Mouse (Mus musculus): ENCODE results near the gene Snapc5.

The Snapc5 gene

GRCm38 (mm10) chr9:64199897-64200296 is 20.8 kb downstream of the Snapc5 start:
- no peak for DNase-seq

GRCm38 (mm10) chr9:64202331-64202730 is 23.3 kb downstream of the Snapc5 start:
- no peak for DNase-seq

GRCm38 (mm10) chr9:64202866-64203265 is 23.8 kb downstream of the Snapc5 start:
- DNase-seq: no peak

- peak; percentile 28 for DNase-seq
These were observed 28.5 kb downstream of the Snapc5 start for GRCm38 (mm10) chr9:64207509-64208084.

- DNase-seq: no peak
These were observed 35.4 kb downstream of the Snapc5 start for GRCm38 (mm10) chr9:64214452-64214851.

DNA sequence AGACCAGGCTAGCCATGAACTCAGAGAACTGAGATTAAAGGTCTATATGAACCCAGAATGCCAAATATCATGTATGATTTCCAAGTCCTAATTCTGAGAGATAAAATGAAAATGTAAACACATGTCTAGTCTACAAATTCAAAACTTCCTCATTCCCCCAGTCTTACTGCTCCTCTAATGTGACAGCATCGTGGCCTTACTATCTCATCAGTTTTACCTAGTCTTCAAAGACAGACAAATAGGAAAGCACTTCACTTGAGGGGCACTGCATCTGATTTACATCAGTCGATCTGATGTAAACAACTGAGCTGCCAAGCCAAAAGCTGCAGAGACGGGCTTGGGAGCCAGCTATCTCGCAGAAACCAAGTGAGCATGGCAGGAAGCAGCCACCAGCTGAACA is 37.0 kb downstream of the Snapc5 start:
- no peak for DNase-seq

GRCm38 (mm10) chr9:64216641-64217040 is 37.6 kb downstream of the Snapc5 start:
- no peak for DNase-seq

DNA sequence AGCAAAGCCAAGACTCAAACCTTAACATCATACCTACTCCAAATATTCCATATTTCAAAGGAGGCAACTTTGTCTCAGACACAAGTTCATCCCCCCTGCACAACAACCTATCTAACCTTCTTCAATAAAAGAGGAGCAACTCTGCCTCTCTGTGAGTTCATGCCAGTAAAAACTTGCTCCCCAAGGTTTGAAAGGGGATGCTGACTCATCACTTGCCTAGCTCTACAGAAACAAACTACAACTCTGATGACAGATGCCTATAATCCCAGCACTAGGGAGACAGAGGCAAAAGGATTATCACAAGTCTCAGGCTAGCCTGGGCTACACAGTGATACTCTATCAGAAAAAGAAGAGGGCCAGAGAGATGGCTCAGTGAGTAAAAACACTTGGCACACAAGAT is 38.8 kb downstream of the Snapc5 start:
- no peak for DNase-seq

DNA sequence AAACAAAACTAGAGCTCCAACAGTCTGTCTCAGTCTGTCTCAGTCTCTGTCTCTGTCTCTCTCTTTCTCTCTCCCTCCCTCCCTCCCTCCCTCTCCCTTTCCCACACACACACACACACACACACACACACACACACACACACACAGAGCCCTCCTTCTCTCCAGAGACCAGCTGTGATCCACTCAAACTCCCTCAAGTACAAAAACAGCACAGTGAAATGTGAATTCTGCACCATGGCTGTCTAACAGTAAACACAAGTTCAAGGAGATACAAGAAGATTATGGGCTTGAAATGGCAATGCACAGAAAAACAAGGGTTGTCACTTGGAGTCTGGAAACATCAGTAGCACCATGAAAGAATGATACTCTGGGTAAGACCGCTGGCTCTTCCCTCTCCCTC is 40.2 kb downstream of the Snapc5 start:
- no peak for DNase-seq

- DNase-seq: no peak
These were observed 40.8 kb downstream of the Snapc5 start for GRCm38 (mm10) chr9:64219772-64220420.

GRCm38 (mm10) chr9:64220603-64221002 is 41.5 kb downstream of the Snapc5 start:
- no peak for DNase-seq

GRCm38 (mm10) chr9:64221480-64221879 is 42.4 kb downstream of the Snapc5 start:
- DNase-seq: peak; percentile 55

DNA sequence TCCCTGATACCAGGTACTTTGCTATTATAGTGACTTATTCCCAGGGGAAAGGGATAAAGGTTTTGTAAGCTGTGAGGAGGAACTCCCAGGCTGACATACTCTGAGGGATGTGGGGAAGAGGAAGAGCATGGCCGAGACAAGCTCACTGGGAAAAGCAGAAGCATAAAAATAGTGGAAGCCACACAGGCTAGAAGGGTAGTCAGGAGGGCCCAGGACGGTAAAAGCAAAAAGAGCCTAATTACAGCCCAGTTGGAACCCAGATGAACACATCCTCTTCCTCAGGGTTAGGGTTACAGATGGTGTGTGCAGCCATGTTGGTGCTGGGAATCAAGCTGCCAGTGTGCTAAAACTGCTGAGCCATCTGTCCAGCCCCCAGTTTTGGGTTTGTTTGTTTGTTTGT is 43.0 kb downstream of the Snapc5 start:
- DNase-seq: no peak

GRCm38 (mm10) chr9:64225805-64226204 is 46.7 kb downstream of the Snapc5 start:
- no peak for DNase-seq

- DNase-seq: no peak
These were observed 48.7 kb downstream of the Snapc5 start for GRCm38 (mm10) chr9:64227736-64228135.

- DNase-seq: peak; percentile 55
These were observed 49.9 kb downstream of the Snapc5 start for GRCm38 (mm10) chr9:64228972-64229371.

DNA sequence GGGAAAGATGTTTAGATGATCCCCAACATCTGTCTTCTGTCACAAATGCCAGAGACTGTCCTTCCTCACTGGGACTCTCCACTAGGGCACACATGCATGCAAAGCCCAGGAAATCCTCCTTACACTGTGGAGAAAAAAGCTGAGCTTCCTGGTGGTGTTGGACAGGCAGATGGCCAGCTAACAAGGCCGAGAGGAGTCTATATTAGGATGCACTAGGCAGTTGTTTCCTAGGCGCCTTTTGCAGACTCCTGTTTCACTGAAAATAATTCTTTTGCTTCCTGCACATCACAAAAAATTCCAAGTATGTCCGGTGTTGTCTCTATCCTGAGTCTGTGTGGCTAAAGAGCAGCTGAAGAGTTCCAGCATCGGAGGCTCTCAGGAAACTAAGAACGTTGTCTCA is 52.1 kb downstream of the Snapc5 start:
- peak; percentile 42 for DNase-seq

DNA sequence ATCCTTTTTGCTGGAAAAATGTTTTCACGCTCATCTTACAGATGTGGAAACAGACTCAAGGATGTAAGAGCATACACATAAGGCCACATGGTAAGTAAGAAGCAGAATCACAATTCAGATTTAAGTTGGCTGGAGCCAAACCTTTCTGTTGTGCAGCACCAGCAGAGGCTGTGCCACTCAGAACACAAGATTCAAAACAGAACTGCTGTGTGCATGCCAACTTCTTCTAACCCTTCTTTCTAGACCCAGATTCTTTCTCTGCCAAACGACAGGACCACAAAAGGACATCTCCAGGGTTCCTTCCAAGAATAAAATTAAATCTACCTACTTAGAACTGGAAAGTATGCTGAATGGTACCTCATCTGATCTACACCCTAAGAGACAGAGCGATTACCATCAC is 52.6 kb downstream of the Snapc5 start:
- DNase-seq: no peak

- no peak for DNase-seq
These were observed 53.3 kb downstream of the Snapc5 start for GRCm38 (mm10) chr9:64232257-64232957.
